Mouse (Mus musculus): Measurements from ENCODE around the gene Krtap8-1. TPM values are rescaled to one million over a fixed set of nuclear protein-coding genes. Genes with fewer than 3 reads are reported as not detected.
A peak's percentile ranks its signal among the peaks of the same experiment; 100 is the strongest.

Gene Krtap8-1
- not detected in 2 replicates for total RNA-seq (2014; rRNA removed)
- polyA plus RNA-seq (2015; fragmentation: Nextera tagmentation; extraction: Ambion mirVana), result not detected in 2 replicates

- H3K4me3 ChIP-seq (ENCODE audit: low read depth, low read length), result no peak within 1 kb of the TSS
- ATAC-seq (no peak), DNase-seq (no peak)
- no peak for TF ChIP-seq CTCF (IDR thresholded peaks at IDR 0.05; ENCODE audit: low read depth)
- H3K4me1 ChIP-seq (ENCODE audit: insufficient read depth), result no peaks in the 10 kb centered on the region
- no peak within 1 kb of the TSS for H3K4me2 ChIP-seq (ENCODE audit: low read depth)
- H3K9ac ChIP-seq, result no peak within 1 kb of the TSS
- no peaks in the 10 kb centered on the region for H3K9me3 ChIP-seq (ENCODE audit: low read length)
- no peaks in the 10 kb centered on the region for H3K36me3 ChIP-seq (ENCODE audit: insufficient read depth)
- WGBS, result 66% methylated on average over 7 of the region's 7 CpGs
- H3K27me3 ChIP-seq (ENCODE audit: insufficient read depth, low read length), result no peaks in the 10 kb centered on the region
- no peak within 1 kb of the TSS for H3K27ac ChIP-seq (ENCODE audit: low read depth, low read length)
These were observed at the start of gene Krtap8-1 for GRCm38 (mm10) chr16:89487852-89488251. Krtap8-1 (minus strand) TSS chr16:89487952.

DNA sequence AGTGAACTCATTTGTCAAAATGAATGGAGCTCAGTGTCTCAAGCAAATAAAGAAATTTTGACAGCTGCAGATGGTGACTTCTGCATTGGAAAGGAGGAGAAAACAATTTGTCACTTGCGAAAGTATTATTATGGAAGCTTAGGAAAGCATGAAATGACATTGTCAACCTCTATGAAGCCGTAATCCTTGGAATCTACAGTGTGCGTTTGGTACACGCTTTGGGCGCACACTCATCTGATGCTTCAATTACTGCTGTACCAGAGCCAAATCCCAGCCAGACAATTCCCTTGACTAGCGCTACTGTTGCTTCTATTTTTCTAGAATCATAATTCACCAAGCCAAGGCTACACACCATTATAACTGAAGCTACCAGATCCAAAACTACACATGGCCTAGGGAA lies 49.6 kb upstream of the Krtap8-1 start:
- WGBS, result 36% methylated on average over 6 of the region's 6 CpGs
- Histone ChIP-seq H3K4me2 (ENCODE audit: low read depth) (no peak overlapping the region), H3K27ac (ENCODE audit: low read depth, low read length) (no peak overlapping the region), H3K9ac (no peak overlapping the region), H3K27me3 (ENCODE audit: insufficient read depth, low read length) (no peaks in the 10 kb centered on the region), H3K4me1 (ENCODE audit: insufficient read depth) (no peaks in the 10 kb centered on the region), H3K36me3 (ENCODE audit: insufficient read depth) (no peaks in the 10 kb centered on the region), H3K9me3 (ENCODE audit: low read length) (no peaks in the 10 kb centered on the region), H3K4me3 (ENCODE audit: low read depth, low read length) (no peak overlapping the region)
- ATAC-seq (peak; percentile 50; the same call in 1 of the 2 replicates), DNase-seq (no peak)
- TF ChIP-seq CTCF (IDR thresholded peaks at IDR 0.05; ENCODE audit: low read depth), result no peak

DNA sequence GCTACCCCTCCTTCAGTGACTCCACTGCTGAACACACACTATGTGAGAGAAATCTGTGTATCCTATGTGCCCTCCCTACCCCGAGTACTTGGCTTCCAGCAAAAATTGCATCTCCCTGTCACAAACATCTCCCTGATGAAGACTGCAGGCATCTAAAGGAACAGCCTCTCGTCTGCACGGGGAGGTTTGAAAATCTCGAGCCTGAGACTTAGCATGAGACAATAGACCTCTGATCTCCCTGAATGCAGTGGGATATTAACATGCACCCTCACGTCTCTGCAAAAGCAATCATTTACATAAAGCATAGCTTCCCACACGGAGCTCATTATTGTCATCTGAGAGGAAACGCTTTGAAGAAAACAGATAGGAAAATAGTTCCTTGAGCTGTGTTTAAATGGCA lies 42.8 kb upstream of the Krtap8-1 start:
- H3K27ac ChIP-seq (ENCODE audit: low read depth, low read length), result peak overlapping the region; percentile 75
- H3K9ac ChIP-seq, result 0 out of 2 replicates have a peak overlapping the region, but pooled peaks have one; percentile 7
- TF ChIP-seq CTCF (IDR thresholded peaks at IDR 0.05; ENCODE audit: low read depth), result no peak
- peak; percentile 57 for DNase-seq
- H3K36me3 ChIP-seq (ENCODE audit: insufficient read depth), result no peaks in the 10 kb centered on the region
- peak overlapping the region; percentile 1; the same call in 1 of the 2 replicates for H3K4me2 ChIP-seq (ENCODE audit: low read depth)
- 5% methylated on average over 7 of the region's 7 CpGs for WGBS
- H3K4me1 ChIP-seq (ENCODE audit: insufficient read depth), result peaks cover 19% of the 10 kb centered on the region
- ATAC-seq, result peak; percentile 88
- no peak overlapping the region for H3K4me3 ChIP-seq (ENCODE audit: low read depth, low read length)
- no peaks in the 10 kb centered on the region for H3K9me3 ChIP-seq (ENCODE audit: low read length)
- H3K27me3 ChIP-seq (ENCODE audit: insufficient read depth, low read length), result no peaks in the 10 kb centered on the region

DNA sequence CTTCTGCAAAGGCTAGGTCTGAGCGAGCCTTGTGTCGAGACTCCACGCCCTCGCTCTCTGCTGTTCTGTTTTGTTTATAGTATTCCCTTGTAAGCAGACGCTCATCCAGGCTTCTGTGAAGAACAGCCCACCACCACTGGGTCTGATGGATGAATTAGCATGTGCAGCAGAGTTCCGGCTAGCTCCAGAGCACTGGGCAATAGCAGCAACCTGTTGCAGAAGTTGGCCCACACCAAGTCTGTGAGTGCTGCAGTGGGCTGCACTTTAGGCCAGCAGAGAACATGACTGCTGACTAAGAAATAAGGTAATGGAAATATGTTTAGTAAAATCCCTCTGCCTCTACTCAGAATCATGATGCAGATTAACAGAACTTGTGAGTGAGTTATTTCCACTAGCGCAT lies 42.1 kb upstream of the Krtap8-1 start:
- Histone ChIP-seq H3K27me3 (ENCODE audit: insufficient read depth, low read length) (no peaks in the 10 kb centered on the region), H3K4me2 (ENCODE audit: low read depth) (no peak overlapping the region), H3K9me3 (ENCODE audit: low read length) (no peaks in the 10 kb centered on the region), H3K9ac (no peak overlapping the region), H3K4me3 (ENCODE audit: low read depth, low read length) (no peak overlapping the region), H3K4me1 (ENCODE audit: insufficient read depth) (peaks cover 19% of the 10 kb centered on the region), H3K27ac (ENCODE audit: low read depth, low read length) (peak overlapping the region; percentile 75; the same call in 1 of the 2 replicates), H3K36me3 (ENCODE audit: insufficient read depth) (no peaks in the 10 kb centered on the region)
- WGBS, result 25% methylated on average over 7 of the region's 7 CpGs
- no peak for TF ChIP-seq CTCF (IDR thresholded peaks at IDR 0.05; ENCODE audit: low read depth)
- DNase-seq (no peak), ATAC-seq (peak; percentile 46; the same call in 1 of the 2 replicates)

DNA sequence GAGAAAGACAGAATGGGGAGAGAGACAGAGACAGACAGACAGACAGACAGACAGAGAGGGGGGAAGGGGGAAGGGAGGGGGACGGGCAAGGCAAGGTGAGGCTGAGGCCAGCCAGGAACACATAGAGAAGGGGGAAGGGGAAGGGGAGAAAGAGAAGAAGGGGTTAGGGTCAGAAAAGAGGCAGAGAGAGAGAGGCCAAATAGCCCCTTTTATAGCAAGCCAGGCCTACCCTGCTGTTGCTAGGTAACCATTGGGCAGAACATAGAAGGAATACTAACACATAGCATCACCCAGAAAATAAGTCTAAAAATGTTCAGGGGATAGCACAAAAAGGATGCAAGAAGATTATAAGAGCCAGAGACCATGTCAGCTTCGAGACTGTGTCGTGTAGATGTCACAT lies 40.6 kb upstream of the Krtap8-1 start:
- no peak overlapping the region for H3K4me3 ChIP-seq (ENCODE audit: low read depth, low read length)
- WGBS, result 37% methylated on average over 3 of the region's 3 CpGs
- H3K9me3 ChIP-seq (ENCODE audit: low read length), result no peaks in the 10 kb centered on the region
- ATAC-seq (peak; percentile 44), DNase-seq (no peak)
- H3K4me1 ChIP-seq (ENCODE audit: insufficient read depth), result peaks cover 19% of the 10 kb centered on the region
- H3K27me3 ChIP-seq (ENCODE audit: insufficient read depth, low read length), result no peaks in the 10 kb centered on the region
- H3K9ac ChIP-seq, result no peak overlapping the region
- H3K27ac ChIP-seq (ENCODE audit: low read depth, low read length), result no peak overlapping the region
- no peak for TF ChIP-seq CTCF (IDR thresholded peaks at IDR 0.05; ENCODE audit: low read depth)
- no peaks in the 10 kb centered on the region for H3K36me3 ChIP-seq (ENCODE audit: insufficient read depth)
- no peak overlapping the region for H3K4me2 ChIP-seq (ENCODE audit: low read depth)

GRCm38 (mm10) chr16:89520996-89521395 lies 33.2 kb upstream of the Krtap8-1 start:
- no peak overlapping the region for H3K27ac ChIP-seq (ENCODE audit: low read depth, low read length)

DNA sequence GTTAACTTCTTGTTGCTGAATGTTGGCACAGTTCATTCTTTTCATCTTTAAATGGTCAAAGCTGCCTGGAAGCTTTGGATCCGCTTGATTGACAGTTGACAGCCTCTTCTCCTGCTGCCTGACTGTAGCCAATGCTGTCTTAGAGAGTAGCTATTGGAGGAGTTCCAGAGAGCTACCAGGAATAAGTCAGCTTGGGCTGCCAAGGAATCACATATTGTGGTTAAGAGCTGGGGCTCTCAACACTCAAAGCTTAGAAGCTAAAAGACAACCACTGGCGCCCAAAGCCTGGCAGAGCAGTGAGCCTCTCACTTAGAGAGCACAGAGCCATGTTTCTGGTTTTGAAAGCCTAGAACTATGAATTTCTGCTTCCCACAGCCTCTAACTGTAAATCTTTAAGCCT lies 32.8 kb upstream of the Krtap8-1 start:
- no peaks in the 10 kb centered on the region for H3K4me1 ChIP-seq (ENCODE audit: insufficient read depth)
- H3K27ac ChIP-seq (ENCODE audit: low read depth, low read length), result no peak overlapping the region
- DNase-seq, result peak; percentile 74
- H3K9me3 ChIP-seq (ENCODE audit: low read length), result no peaks in the 10 kb centered on the region
- ATAC-seq, result peak; percentile 90
- no peaks in the 10 kb centered on the region for H3K27me3 ChIP-seq (ENCODE audit: insufficient read depth, low read length)
- WGBS, result 61% methylated on average over 2 of the region's 2 CpGs
- H3K4me2 ChIP-seq (ENCODE audit: low read depth), result no peak overlapping the region
- no peak overlapping the region for H3K4me3 ChIP-seq (ENCODE audit: low read depth, low read length)
- TF ChIP-seq CTCF (IDR thresholded peaks at IDR 0.05; ENCODE audit: low read depth), result no peak
- H3K9ac ChIP-seq, result no peak overlapping the region
- no peaks in the 10 kb centered on the region for H3K36me3 ChIP-seq (ENCODE audit: insufficient read depth)

More at GRCm38 (mm10) chr16:89520996-89521395, 33.2 kb upstream of the Krtap8-1 start:
- WGBS, result 83% methylated on average over 4 of the region's 4 CpGs
- no peaks in the 10 kb centered on the region for H3K9me3 ChIP-seq (ENCODE audit: low read length)
- no peaks in the 10 kb centered on the region for H3K36me3 ChIP-seq (ENCODE audit: insufficient read depth)
- H3K4me3 ChIP-seq (ENCODE audit: low read depth, low read length), result no peak overlapping the region
- ATAC-seq (no peak), DNase-seq (no peak)
- no peak for TF ChIP-seq CTCF (IDR thresholded peaks at IDR 0.05; ENCODE audit: low read depth)
- no peaks in the 10 kb centered on the region for H3K4me1 ChIP-seq (ENCODE audit: insufficient read depth)
- no peaks in the 10 kb centered on the region for H3K27me3 ChIP-seq (ENCODE audit: insufficient read depth, low read length)
- no peak overlapping the region for H3K9ac ChIP-seq
- no peak overlapping the region for H3K4me2 ChIP-seq (ENCODE audit: low read depth)

Data from forebrain, postnatal 0 days (tissue).